Mouse (Mus musculus) MN1 (cell line): ENCODE measurements around the gene Ghrhr.

Experiments used
- DNase-seq: peaks from one replicate; pipeline ENCODE4 v3.0.0-alpha.2; 2016; ENCODE audit warnings: low spot score

The Ghrhr gene

GRCm38 (mm10) chr6:55376076-55376475 lies at the start of gene Ghrhr:
Gene Ghrhr, plus strand, starts transcription at chr6:55376295.
- DNase-seq, result no peak

GRCm38 (mm10) chr6:55326299-55326698 lies 49.8 kb upstream of the Ghrhr start:
- no peak for DNase-seq

- no peak for DNase-seq
Measured at GRCm38 (mm10) chr6:55327326-55327725, 48.8 kb upstream of the Ghrhr start.

GRCm38 (mm10) chr6:55328179-55328578 lies 47.9 kb upstream of the Ghrhr start:
- no peak for DNase-seq

- no peak for DNase-seq
Measured at GRCm38 (mm10) chr6:55331315-55331714, 44.8 kb upstream of the Ghrhr start.

- DNase-seq, result no peak
Measured at GRCm38 (mm10) chr6:55332100-55332772, 43.9 kb upstream of the Ghrhr start.

- DNase-seq, result no peak
Measured at GRCm38 (mm10) chr6:55332773-55333109, 43.4 kb upstream of the Ghrhr start.

GRCm38 (mm10) chr6:55335989-55336514 lies 40.0 kb upstream of the Ghrhr start, which contains the start of gene Aqp1:
Gene Aqp1, plus strand, starts transcription at chr6:55336432.
- DNase-seq, result peak; percentile 42

- DNase-seq, result no peak
Measured at GRCm38 (mm10) chr6:55337242-55337641, 38.9 kb upstream of the Ghrhr start.

GRCm38 (mm10) chr6:55338077-55338476 lies 38.0 kb upstream of the Ghrhr start:
- no peak for DNase-seq

- no peak for DNase-seq
Measured at GRCm38 (mm10) chr6:55338934-55339825, 36.9 kb upstream of the Ghrhr start.

GRCm38 (mm10) chr6:55341688-55342087 lies 34.4 kb upstream of the Ghrhr start:
- no peak for DNase-seq

- no peak for DNase-seq
Measured at GRCm38 (mm10) chr6:55342328-55342727, 33.8 kb upstream of the Ghrhr start.

- no peak for DNase-seq
Measured at GRCm38 (mm10) chr6:55343446-55343845, 32.6 kb upstream of the Ghrhr start.

GRCm38 (mm10) chr6:55344291-55345016 lies 31.6 kb upstream of the Ghrhr start:
- DNase-seq, result no peak

- DNase-seq, result no peak
Measured at GRCm38 (mm10) chr6:55345264-55345663, 30.8 kb upstream of the Ghrhr start.

- no peak for DNase-seq
Measured at GRCm38 (mm10) chr6:55346491-55346890, 29.6 kb upstream of the Ghrhr start.

GRCm38 (mm10) chr6:55347711-55348571 lies 28.2 kb upstream of the Ghrhr start:
- DNase-seq, result no peak

- DNase-seq, result no peak
Measured at GRCm38 (mm10) chr6:55349231-55349630, 26.9 kb upstream of the Ghrhr start.

- DNase-seq, result no peak
Measured at GRCm38 (mm10) chr6:55350383-55350952, 25.6 kb upstream of the Ghrhr start.

- no peak for DNase-seq
Measured at GRCm38 (mm10) chr6:55351712-55352111, 24.4 kb upstream of the Ghrhr start.
